Mouse (Mus musculus): Measurements from ENCODE around the gene Ror1.

DNA sequence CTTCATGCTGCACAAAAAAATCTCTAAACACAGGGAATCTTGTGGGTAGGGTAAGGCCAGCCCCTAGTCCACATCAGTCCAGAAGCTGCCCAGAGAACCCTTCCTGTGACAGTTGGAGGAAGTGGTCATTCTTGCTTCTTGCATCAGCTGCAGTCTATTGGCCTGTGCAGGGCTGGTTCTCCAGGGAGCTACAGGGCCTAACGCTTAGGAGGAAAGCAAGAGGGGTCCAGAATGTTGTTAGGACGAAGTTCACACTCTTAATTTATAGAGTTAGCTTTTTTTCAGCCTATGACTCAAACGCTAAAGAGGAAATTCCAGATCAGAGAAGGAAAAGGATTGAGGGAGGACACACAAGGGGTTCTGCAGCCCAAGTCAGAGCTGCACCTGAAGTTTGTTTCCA, 351.3 kb downstream of the Ror1 start:
- TF ChIP-seq POLR2A (IDR thresholded peaks at IDR 0.05; ENCODE audit: low read depth, low read length) (no peak), CTCF (IDR thresholded peaks at IDR 0.05; ENCODE audit: borderline replicate concordance, insufficient read depth, low read length) (no peak)

Measured in embryonic fibroblast, embryonic 13.5 days (primary cell).